ENCODE assay signal across 9 mouse cellular contexts in the genomic region with DNA sequence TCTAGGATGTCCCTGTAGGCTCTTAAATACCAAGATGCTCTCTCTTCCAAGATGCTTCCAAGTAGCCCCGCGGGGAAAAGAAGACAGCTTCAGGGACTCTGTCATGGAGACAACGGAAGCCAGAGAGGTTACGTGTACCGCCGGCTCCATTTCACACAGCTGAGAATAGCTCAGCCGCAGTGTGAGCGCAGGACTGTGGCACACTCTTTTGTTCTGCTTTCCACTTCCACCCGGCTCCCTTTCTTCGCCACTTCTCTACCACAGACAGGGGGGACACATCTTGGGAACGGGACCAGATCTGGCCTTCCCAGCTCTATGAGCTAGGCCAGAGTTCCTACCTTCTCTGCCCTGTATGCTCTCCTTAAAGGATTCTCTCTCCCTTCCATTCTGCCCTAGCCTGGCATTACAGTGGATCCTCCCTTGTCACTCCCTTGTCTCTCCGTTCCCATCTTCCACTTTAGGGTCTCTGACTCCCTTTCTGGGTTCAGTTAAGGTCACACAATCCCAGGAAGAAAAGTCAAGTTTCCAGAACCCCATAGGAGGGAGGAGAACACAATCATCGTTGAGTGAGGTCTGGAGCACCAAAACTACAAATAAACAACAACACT. TPM values are rescaled to one million over a fixed set of nuclear protein-coding genes. Genes with fewer than 3 reads are reported as not detected.
DNase-seq lines count a peak whose midpoint lies in the region; ATAC-seq lines count a peak whose summit lies in the region.
"Had no signal": no experiment of that assay in that cellular context is flagged by ENCODE, and none has a peak within 500 bp of the region (broad histone marks: within the 10 kb centered on the region; RNA-seq: fewer than 3 reads in every experiment).

No protein-coding gene starts in this region.

- H3K4me3 ChIP-seq in heart, embryonic 11.5 days (ENCODE audit: low read depth, low read length), result no peak overlapping the region
- no peak overlapping the region for H3K4me3 ChIP-seq in midbrain, embryonic 10.5 days

- no peak for ATAC-seq in heart, embryonic 11.5 days (replicated peaks; ENCODE audit: insufficient number of reproducible peaks, low FRiP score, low TSS enrichment)
- ATAC-seq in CD4-positive, CD25-positive, alpha-beta regulatory T cell, adult 4 months, result peak; percentile 69
- peak; percentile 47 for ATAC-seq in granulocyte monocyte progenitor cell, adult 5-6 weeks (replicated peaks; ENCODE audit: poor library complexity, severe bottlenecking)

- no peak for DNase-seq in heart, adult 9 months (ENCODE audit: low spot score in 2 of 2)
- DNase-seq in midbrain, embryonic 10.5 days (ENCODE audit: low spot score), result no peak
- no peak for DNase-seq in yolk sac, embryonic 10.5 days (ENCODE audit: low spot score)
- DNase-seq in urinary bladder, postnatal 4 days (ENCODE audit: low spot score in 2 of 2), result no peak
- no peak for DNase-seq in layer of hippocampus, postnatal 14 days (ENCODE audit: low spot score in 2 of 2)

- peak overlapping the region; percentile 53 for H3K9ac ChIP-seq in heart, embryonic 11.5 days (ENCODE audit: low read depth, low read length)

- H3K27ac ChIP-seq in heart, embryonic 11.5 days (ENCODE audit: low read depth, low read length), result no peak overlapping the region
- peak overlapping the region; percentile 89 for H3K27ac ChIP-seq in midbrain, embryonic 10.5 days (replicated peaks)

- H3K4me1 ChIP-seq in heart, embryonic 11.5 days (ENCODE audit: control insufficient read depth, insufficient read depth, low read length), result no peaks in the 10 kb centered on the region
- peaks cover 21% of the 10 kb centered on the region for H3K4me1 ChIP-seq in midbrain, embryonic 10.5 days

- peaks cover 48% of the 10 kb centered on the region for H3K27me3 ChIP-seq in heart, embryonic 11.5 days (ENCODE audit: control insufficient read depth, insufficient read depth, low read length)
- peaks cover 24% of the 10 kb centered on the region for H3K27me3 ChIP-seq in midbrain, embryonic 10.5 days (ENCODE audit: low read depth, poor library complexity, severe bottlenecking)

- no peaks in the 10 kb centered on the region for H3K36me3 ChIP-seq in heart, embryonic 11.5 days (ENCODE audit: control insufficient read depth, insufficient read depth, low read length)
- no peaks in the 10 kb centered on the region for H3K36me3 ChIP-seq in midbrain, embryonic 10.5 days

- H3K9me3 ChIP-seq in heart, embryonic 11.5 days (replicated peaks; ENCODE audit: control insufficient read depth, low read length), result no peaks in the 10 kb centered on the region
- H3K9me3 ChIP-seq in midbrain, embryonic 10.5 days (replicated peaks), result no peaks in the 10 kb centered on the region

- WGBS in heart, embryonic 11.5 days (ENCODE audit: insufficient replicate concordance), result 69% methylated on average over 13 of the region's 13 CpGs
- 63% methylated on average over 13 of the region's 13 CpGs for WGBS in midbrain, embryonic 10.5 days

- H3K4me2 ChIP-seq in heart, embryonic 11.5 days, result no peak overlapping the region
- H3K4me2 ChIP-seq: liver, embryonic 11.5 days had no signal

RNA-seq across cellular contexts. Expression of gene Slc34a1, which starts 7.9 kb away (rescaled TPM):
- not detected in 2 replicates for polyA plus RNA-seq in heart, embryonic 11.5 days (2014; fragmentation: Nextera tagmentation; extraction: Ambion mirVana)
- polyA plus RNA-seq in CD4-positive, CD25-positive, alpha-beta regulatory T cell, adult 4 months (2017; shearing (Covaris generic)), result not detected
- not detected in 2 replicates for total RNA-seq in granulocyte monocyte progenitor cell, adult 5-6 weeks (2014; fragmentation: Nextera tagmentation)
- total RNA-seq in granulocyte monocyte progenitor cell, adult 5-6 weeks (2017), result 0.56 TPM in 1 of 2 replicates, not detected in the other
- not detected in 2 replicates for polyA plus RNA-seq in midbrain, embryonic 10.5 days (2016; fragmentation: Nextera tagmentation; extraction: Ambion mirVana)
- not detected for total RNA-seq in layer of hippocampus, postnatal 14 days (2021)
- polyA plus RNA-seq: liver, embryonic 11.5 days had no signal

RNA-seq across cellular contexts. Expression of gene Pfn3, which starts 9.1 kb away (rescaled TPM):
- polyA plus RNA-seq in heart, embryonic 11.5 days (2014; fragmentation: Nextera tagmentation; extraction: Ambion mirVana), result not detected in 2 replicates
- polyA plus RNA-seq in CD4-positive, CD25-positive, alpha-beta regulatory T cell, adult 4 months (2017; shearing (Covaris generic)), result not detected
- not detected in 2 replicates for total RNA-seq in granulocyte monocyte progenitor cell, adult 5-6 weeks (2014; fragmentation: Nextera tagmentation)
- total RNA-seq in granulocyte monocyte progenitor cell, adult 5-6 weeks (2017), result not detected in 2 replicates
- polyA plus RNA-seq in midbrain, embryonic 10.5 days (2016; fragmentation: Nextera tagmentation; extraction: Ambion mirVana), result not detected in 2 replicates
- not detected for total RNA-seq in layer of hippocampus, postnatal 14 days (2021)
- polyA plus RNA-seq: liver, embryonic 11.5 days had no signal

RNA-seq across cellular contexts. Expression of gene F12, which starts 20.7 kb away (rescaled TPM):
- polyA plus RNA-seq in heart, embryonic 11.5 days (2014; fragmentation: Nextera tagmentation; extraction: Ambion mirVana), result 0.42 and 1.5 TPM in 2 replicates
- polyA plus RNA-seq in CD4-positive, CD25-positive, alpha-beta regulatory T cell, adult 4 months (2017; shearing (Covaris generic)), result not detected
- not detected in 2 replicates for total RNA-seq in granulocyte monocyte progenitor cell, adult 5-6 weeks (2014; fragmentation: Nextera tagmentation)
- total RNA-seq in granulocyte monocyte progenitor cell, adult 5-6 weeks (2017), result not detected in 2 replicates
- polyA plus RNA-seq in midbrain, embryonic 10.5 days (2016; fragmentation: Nextera tagmentation; extraction: Ambion mirVana), result 0.14 TPM in 1 of 2 replicates, not detected in the other
- total RNA-seq in layer of hippocampus, postnatal 14 days (2021), result under 1 TPM; 0.32 to 0.69 TPM

RNA-seq across cellular contexts. Expression of gene Rgs14, which starts 36.4 kb away (rescaled TPM):
- polyA plus RNA-seq in heart, embryonic 11.5 days (2014; fragmentation: Nextera tagmentation; extraction: Ambion mirVana), result 0.15 and 0.31 TPM in 2 replicates
- 10 to 100 TPM; 71.0 to 88.5 TPM for polyA plus RNA-seq in CD4-positive, CD25-positive, alpha-beta regulatory T cell, adult 4 months (2017; shearing (Covaris generic))
- total RNA-seq in granulocyte monocyte progenitor cell, adult 5-6 weeks (2014; fragmentation: Nextera tagmentation), result 12.8 and 16.4 TPM in 2 replicates
- total RNA-seq in granulocyte monocyte progenitor cell, adult 5-6 weeks (2017), result 7.0 and 8.8 TPM in 2 replicates
- polyA plus RNA-seq in midbrain, embryonic 10.5 days (2016; fragmentation: Nextera tagmentation; extraction: Ambion mirVana), result 0.41 and 0.52 TPM in 2 replicates
- total RNA-seq in layer of hippocampus, postnatal 14 days (2021), result 10 to 100 TPM; 58.6 to 63.4 TPM

RNA-seq across cellular contexts. Expression of gene Grk6, which starts 39.0 kb away (rescaled TPM):
- 24.3 and 26.9 TPM in 2 replicates for polyA plus RNA-seq in heart, embryonic 11.5 days (2014; fragmentation: Nextera tagmentation; extraction: Ambion mirVana)
- 10 to 100 TPM; 26.4 to 36.7 TPM for polyA plus RNA-seq in CD4-positive, CD25-positive, alpha-beta regulatory T cell, adult 4 months (2017; shearing (Covaris generic))
- 56.7 and 62.4 TPM in 2 replicates for total RNA-seq in granulocyte monocyte progenitor cell, adult 5-6 weeks (2014; fragmentation: Nextera tagmentation)
- 64.8 and 67.5 TPM in 2 replicates for total RNA-seq in granulocyte monocyte progenitor cell, adult 5-6 weeks (2017)
- 41.8 and 51.4 TPM in 2 replicates for polyA plus RNA-seq in midbrain, embryonic 10.5 days (2016; fragmentation: Nextera tagmentation; extraction: Ambion mirVana)
- total RNA-seq in layer of hippocampus, postnatal 14 days (2021), result 10 to 100 TPM; 74.2 to 76.8 TPM
